In genomic region chr5:104072272-104072886, GRCm38 (mm10) we compare ENCODE assay signal across 8 mouse cellular contexts. TPM values are rescaled to one million over a fixed set of nuclear protein-coding genes. Genes with fewer than 3 reads are reported as not detected.
DNase-seq lines count a peak whose midpoint lies in the region; ATAC-seq and TF ChIP-seq lines count a peak whose summit lies in the region.

No protein-coding gene starts in this region.

- no peaks in the 10 kb centered on the region for H3K4me1 ChIP-seq in ES-Bruce4 (ENCODE audit: control insufficient read depth, insufficient read depth, low read length)
- H3K4me1 ChIP-seq in midbrain, embryonic 11.5 days (ENCODE audit: control insufficient read depth, insufficient read depth, low read length): peaks cover 11% of the 10 kb centered on the region

- TF ChIP-seq CTCF in ES-Bruce4 (IDR thresholded peaks at IDR 0.05; ENCODE audit: low read depth, low read length): no peak

- H3K36me3 ChIP-seq in ES-Bruce4 (ENCODE audit: control insufficient read depth, insufficient read depth, low read length, poor library complexity, severe bottlenecking): no peaks in the 10 kb centered on the region
- no peaks in the 10 kb centered on the region for H3K36me3 ChIP-seq in midbrain, embryonic 11.5 days (ENCODE audit: control insufficient read depth, insufficient read depth, low read length)

- no peak for TF ChIP-seq POLR2A in ES-Bruce4 (IDR thresholded peaks at IDR 0.05; ENCODE audit: insufficient read depth, low read length)

- under 1% methylated on average over 6 of the region's 8 CpGs for WGBS in midbrain, embryonic 11.5 days

- DNase-seq in embryo, embryonic 10 days (ENCODE audit: low spot score): peak; percentile 84
- DNase-seq in heart, postnatal 4 days: peak; percentile 25
- DNase-seq in midbrain, embryonic 11.5 days (ENCODE audit: low spot score, missing footprints): peak; percentile 95
- no peak for DNase-seq in thymus, adult 18-20 months
- DNase-seq in cerebellum, adult 11-12 months: no peak
- no peak for DNase-seq in left cerebral cortex, adult 18-20 months (ENCODE audit: low spot score in 2 of 2)

- no peaks in the 10 kb centered on the region for H3K27me3 ChIP-seq in ES-Bruce4 (ENCODE audit: control insufficient read depth, insufficient read depth, low read length, poor library complexity, severe bottlenecking)
- no peaks in the 10 kb centered on the region; the same call in 1 of the 2 replicates for H3K27me3 ChIP-seq in midbrain, embryonic 11.5 days (ENCODE audit: control insufficient read depth, insufficient read depth, low read length)

- H3K4me2 ChIP-seq in midbrain, embryonic 11.5 days: peak overlapping the region; percentile 21; the same call in 1 of the 2 replicates

- no peaks in the 10 kb centered on the region for H3K9me3 ChIP-seq in ES-Bruce4 (replicated peaks; ENCODE audit: control insufficient read depth, insufficient read depth, low read length, poor library complexity, severe bottlenecking)
- H3K9me3 ChIP-seq in midbrain, embryonic 11.5 days (ENCODE audit: control insufficient read depth, low read length): no peaks in the 10 kb centered on the region

- peak overlapping the region; percentile 12; the same call in 1 of the 2 replicates for H3K27ac ChIP-seq in ES-Bruce4 (ENCODE audit: insufficient read depth, low read length)
- H3K27ac ChIP-seq in midbrain, embryonic 11.5 days (ENCODE audit: low read depth, low read length): peak overlapping the region; percentile 81

- peak; percentile 93 for ATAC-seq in midbrain, embryonic 11.5 days (ENCODE audit: low FRiP score)
- ATAC-seq in inflammation-experienced regulatory T-cells, adult 6 months: no peak

- no peak overlapping the region for H3K4me3 ChIP-seq in ES-Bruce4 (ENCODE audit: low read depth, low read length)
- no peak overlapping the region for H3K4me3 ChIP-seq in midbrain, embryonic 11.5 days (ENCODE audit: low read depth, low read length)

- peak; percentile 52; the same call in 1 of the 2 replicates for TF ChIP-seq EP300 in ES-Bruce4 (IDR thresholded peaks at IDR 0.05; ENCODE audit: insufficient read depth, low read depth, low read length)

- H3K9ac ChIP-seq in ES-Bruce4 (ENCODE audit: low read depth, poor library complexity, severe bottlenecking): no peak overlapping the region
- no peak overlapping the region for H3K9ac ChIP-seq in midbrain, embryonic 11.5 days (ENCODE audit: low read length)

RNA-seq across cellular contexts. Expression of gene Gm17660, which starts 5.0 kb away (rescaled TPM):
- not detected in 2 replicates for polyA plus RNA-seq in ES-Bruce4 (2011; ENCODE audit: insufficient read depth, insufficient read length, low read depth, missing spikeins)
- total RNA-seq in heart, postnatal 4 days (2021): not detected
- polyA plus RNA-seq in midbrain, embryonic 11.5 days (2014; fragmentation: Nextera tagmentation; extraction: Ambion mirVana): 0.29 TPM in 1 of 2 replicates, not detected in the other
- not detected for polyA plus RNA-seq in inflammation-experienced regulatory T-cells, adult 6 months (2017; shearing (Covaris generic))
- total RNA-seq in left cerebral cortex, adult 18-20 months (2021): not detected

RNA-seq across cellular contexts. Expression of gene Nudt9, which starts 26.3 kb away (rescaled TPM):
- polyA plus RNA-seq in ES-Bruce4 (2011; ENCODE audit: insufficient read depth, insufficient read length, low read depth, missing spikeins): 32.0 and 34.2 TPM in 2 replicates
- total RNA-seq in heart, postnatal 4 days (2021): 10 to 100 TPM; 43.1 to 44.1 TPM
- polyA plus RNA-seq in midbrain, embryonic 11.5 days (2014; fragmentation: Nextera tagmentation; extraction: Ambion mirVana): 61.8 and 64.7 TPM in 2 replicates
- polyA plus RNA-seq in inflammation-experienced regulatory T-cells, adult 6 months (2017; shearing (Covaris generic)): 10 to 100 TPM; 14.9 to 17.8 (median 16.2) TPM
- total RNA-seq in left cerebral cortex, adult 18-20 months (2021): 10 to 100 TPM; 60.5 to 62.1 TPM

RNA-seq across cellular contexts. Expression of gene Sparcl1, which starts 41.2 kb away (rescaled TPM):
- 0.40 TPM in 1 of 2 replicates, not detected in the other for polyA plus RNA-seq in ES-Bruce4 (2011; ENCODE audit: insufficient read depth, insufficient read length, low read depth, missing spikeins)
- 100 to 1,000 TPM; 242 to 250 TPM for total RNA-seq in heart, postnatal 4 days (2021)
- polyA plus RNA-seq in midbrain, embryonic 11.5 days (2014; fragmentation: Nextera tagmentation; extraction: Ambion mirVana): 49.8 and 58.3 TPM in 2 replicates
- polyA plus RNA-seq in inflammation-experienced regulatory T-cells, adult 6 months (2017; shearing (Covaris generic)): not detected
- 1,000 to 10,000 TPM; 1,509 to 1,567 TPM for total RNA-seq in left cerebral cortex, adult 18-20 months (2021)

RNA-seq across cellular contexts. Expression of gene Hsd17b11, which starts 50.7 kb away (rescaled TPM):
- 22.0 and 25.3 TPM in 2 replicates for polyA plus RNA-seq in ES-Bruce4 (2011; ENCODE audit: insufficient read depth, insufficient read length, low read depth, missing spikeins)
- 10 to 100 TPM; 24.0 to 26.4 TPM for total RNA-seq in heart, postnatal 4 days (2021)
- polyA plus RNA-seq in midbrain, embryonic 11.5 days (2014; fragmentation: Nextera tagmentation; extraction: Ambion mirVana): 1.1 TPM in 2 replicates
- 1 to 10 TPM; 3.5 to 4.9 (median 3.8) TPM for polyA plus RNA-seq in inflammation-experienced regulatory T-cells, adult 6 months (2017; shearing (Covaris generic))
- 10 to 100 TPM; 49.0 to 52.9 TPM for total RNA-seq in left cerebral cortex, adult 18-20 months (2021)

Comparison
In these comparisons a context has a peak if more than half of its experiments do, and no peak if none do; other contexts are left out.
1. DNase-seq: peak in embryo, embryonic 10 days (single experiment), heart, postnatal 4 days (single experiment) and midbrain, embryonic 11.5 days (single experiment); none in thymus, adult 18-20 months (0 of 2), cerebellum, adult 11-12 months (single experiment) and left cerebral cortex, adult 18-20 months (0 of 2).
2. RNA of gene Sparcl1, which starts 41.2 kb away (polyA plus RNA-seq): 49.8 to 58.3 TPM in midbrain, embryonic 11.5 days; 0.40 TPM in ES-Bruce4 and not detected in inflammation-experienced regulatory T-cells, adult 6 months; every median in the first group is over 10 times any median in the second.